Mouse (Mus musculus) midbrain, embryonic 14.5 days (tissue): ENCODE measurements around the gene Fbn1. TPM values are rescaled to one million over a fixed set of nuclear protein-coding genes. Genes with fewer than 3 reads are reported as not detected.
A peak's percentile ranks its signal among the peaks of the same experiment; 100 is the strongest.

Experiments used
- ATAC-seq: fragments of 200-750 bp; cut with Nextera tagmentation; 2 replicates; pipeline ENCODE4 v1.8.0; 2017; ENCODE audit warnings: moderate number of reproducible peaks, moderate library complexity; ENCODE audit not compliant: low FRiP score, low TSS enrichment
- DNase-seq: peaks from one replicate; pipeline ENCODE4 v3.0.0-alpha.2; 2015
- H3K27ac ChIP-seq: fragments of 300-500 bp; sonication (generic); replicated peaks from 2 replicates; pipeline ENCODE4 v1.5.1; 2014; ENCODE audit warnings: mild to moderate bottlenecking, low read depth, low read length, moderate library complexity
- H3K27me3 ChIP-seq: fragments of 300-500 bp; sonication (generic); 2 replicates; pipeline ENCODE4 v1.6.1; 2014; ENCODE audit warnings: low read length, control low read depth, mixed read lengths; ENCODE audit not compliant: control insufficient read depth, insufficient read depth
- H3K36me3 ChIP-seq: fragments of 300-500 bp; sonication (generic); 2 replicates; pipeline ENCODE4 v1.6.1; 2014; ENCODE audit warnings: low read length, control low read depth; ENCODE audit not compliant: control insufficient read depth, insufficient read depth
- H3K4me1 ChIP-seq: fragments of 300-500 bp; sonication (generic); 2 replicates; pipeline ENCODE4 v1.6.1; 2014; ENCODE audit warnings: mild to moderate bottlenecking, antibody characterized with exemption, low read length, control low read depth; ENCODE audit not compliant: control insufficient read depth, insufficient read depth
- H3K4me2 ChIP-seq: fragments of 300-500 bp; sonication (generic); 2 replicates; pipeline ENCODE4 v1.6.1; 2014; ENCODE audit warnings: mild to moderate bottlenecking, low read length, moderate library complexity
- H3K4me3 ChIP-seq: fragments of 300-500 bp; sonication (generic); replicated peaks from 2 replicates; pipeline ENCODE4 v1.5.1; 2014; ENCODE audit warnings: low read depth, low read length
- H3K9ac ChIP-seq: fragments of 300-500 bp; sonication (generic); replicated peaks from 2 replicates; pipeline ENCODE4 v1.6.1; 2014; ENCODE audit warnings: mild to moderate bottlenecking, low read length, moderate library complexity
- H3K9me3 ChIP-seq: fragments of 300-500 bp; sonication (generic); 2 replicates; pipeline ENCODE4 v1.6.1; 2016; ENCODE audit warnings: low read length, control low read depth, mixed read lengths; ENCODE audit not compliant: control insufficient read depth
- WGBS: fragments of 180-500 bp; shearing (Covaris S2); extraction: QIAGEN DNeasy Blood & Tissue Kit; methylation state at CpG from one replicate; pipeline ENCODE4 v1.1.7; 2014; 5-methylcytosine and 5-hydroxymethylcytosine counted together
- polyA plus RNA-seq: library from polyadenylated mRNA; unstranded; fragments of >200 nt; fragmentation: Nextera tagmentation; extraction: Ambion mirVana; gene quantifications from 2 replicates; pipeline ENCODE4 v1.2.1, GENCODE M21; 2014

Gene Fbn1
- polyA plus RNA-seq = 1.4 and 4.4 TPM in 2 replicates

DNA sequence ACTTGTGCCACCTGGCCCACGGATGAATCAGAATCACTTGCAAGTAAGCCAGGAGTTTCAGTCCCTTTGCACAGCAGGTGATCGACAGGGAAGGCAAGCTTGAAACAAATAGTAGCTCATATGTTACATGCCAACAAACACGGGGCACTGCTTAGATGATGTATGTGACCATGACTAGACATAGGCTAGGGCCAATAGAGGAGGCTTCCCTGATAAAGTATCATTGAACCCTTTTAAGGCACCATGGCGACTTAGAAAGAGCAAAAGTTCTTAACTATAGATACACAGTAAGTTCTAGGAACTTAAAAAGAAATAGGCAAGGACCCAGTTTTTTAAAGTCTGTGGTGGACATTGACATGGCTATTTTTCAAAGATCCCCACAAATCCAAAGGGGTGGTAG lies at the start of gene Fbn1:
Gene Fbn1, minus strand, starts transcription at position 101 of the 400 bp plus-strand sequence.
- Histone ChIP-seq H3K4me1 (0 out of 2 replicates have a peak, but pooled peaks cover 10% of the 10 kb centered on the region), H3K36me3 (no peaks in the 10 kb centered on the region), H3K27ac (no peak within 1 kb of the TSS), H3K27me3 (no peaks in the 10 kb centered on the region), H3K4me3 (peak within 1 kb of the TSS; percentile 69), H3K9me3 (no peaks in the 10 kb centered on the region), H3K9ac (peak within 1 kb of the TSS; percentile 70), H3K4me2 (peak within 1 kb of the TSS; percentile 99)
- DNase-seq (no peak), ATAC-seq (no peak)
- WGBS = 82% methylated on average over 4 of the region's 4 CpGs

DNA sequence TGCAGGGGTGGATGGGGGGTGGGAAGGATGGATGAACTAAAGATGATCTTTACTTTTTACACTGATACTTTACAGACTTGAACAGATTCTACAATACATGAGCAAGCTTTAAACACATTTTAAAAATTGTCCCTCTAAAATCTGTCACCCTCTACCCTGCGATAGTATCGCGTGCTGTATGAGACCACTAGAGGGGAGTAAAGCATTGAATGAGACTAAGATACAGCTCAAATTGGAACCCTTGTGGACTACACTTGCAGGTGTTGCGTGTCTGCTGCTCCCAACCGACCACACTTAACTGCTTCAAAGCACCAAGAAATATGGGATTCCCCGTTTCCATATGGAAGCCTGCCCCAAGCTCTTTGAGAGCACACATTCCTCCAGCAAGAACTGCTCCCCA lies 48.0 kb upstream of the Fbn1 start:
- Histone ChIP-seq H3K36me3 (no peaks in the 10 kb centered on the region), H3K9me3 (no peaks in the 10 kb centered on the region), H3K27ac (no peak overlapping the region), H3K9ac (no peak overlapping the region), H3K4me1 (peaks cover 10% of the 10 kb centered on the region; the same call in 1 of the 2 replicates), H3K4me2 (no peak overlapping the region), H3K27me3 (no peaks in the 10 kb centered on the region), H3K4me3 (no peak overlapping the region)
- WGBS = 82% methylated on average over 6 of the region's 6 CpGs
- DNase-seq (peak; percentile 11), ATAC-seq (no peak)

DNA sequence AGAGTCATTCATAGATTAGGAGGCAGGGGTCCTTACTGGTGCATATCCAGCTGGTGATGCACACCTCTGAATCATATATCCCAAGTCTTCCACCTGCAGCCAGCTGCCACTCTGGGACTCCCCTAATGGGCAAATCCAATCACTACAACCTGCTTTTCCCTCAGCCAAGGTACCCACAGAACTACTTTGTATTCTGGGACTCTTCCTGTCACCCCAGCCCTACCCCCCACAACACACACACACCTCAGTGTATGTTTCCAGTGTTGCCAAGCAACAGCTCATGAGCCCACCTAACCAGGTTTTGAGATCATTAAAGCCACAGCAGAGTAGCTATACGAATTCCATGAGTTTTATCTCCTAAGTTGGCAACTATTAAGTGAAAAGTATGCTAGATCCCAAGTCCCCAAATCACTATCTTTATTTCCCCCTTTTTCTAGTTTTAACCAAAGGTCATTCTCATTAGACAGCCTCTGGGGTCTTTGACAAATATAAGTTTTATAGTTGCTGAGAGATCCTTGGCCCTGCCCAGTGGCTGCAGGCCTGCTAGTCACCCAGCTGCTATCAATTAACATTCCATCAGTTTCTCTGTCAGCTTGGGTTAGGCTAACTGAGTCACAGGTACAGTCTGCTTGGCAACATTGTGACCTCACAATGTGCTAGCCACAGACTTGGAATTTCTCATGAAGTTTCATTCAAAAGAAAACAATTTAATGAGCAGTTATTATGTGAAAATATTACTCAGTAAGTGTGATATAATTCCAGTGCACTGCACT lies 41.2 kb upstream of the Fbn1 start:
- no peak overlapping the region for H3K27ac ChIP-seq
- H3K4me1 ChIP-seq = no peaks in the 10 kb centered on the region
- H3K4me3 ChIP-seq = no peak overlapping the region
- no peaks in the 10 kb centered on the region for H3K36me3 ChIP-seq
- DNase-seq = no peak
- H3K9me3 ChIP-seq = no peaks in the 10 kb centered on the region
- H3K4me2 ChIP-seq = no peak overlapping the region
- WGBS = 68% methylated on average over 1 of the region's 1 CpGs
- H3K9ac ChIP-seq = no peak overlapping the region
- H3K27me3 ChIP-seq = no peaks in the 10 kb centered on the region
- no peak for ATAC-seq

DNA sequence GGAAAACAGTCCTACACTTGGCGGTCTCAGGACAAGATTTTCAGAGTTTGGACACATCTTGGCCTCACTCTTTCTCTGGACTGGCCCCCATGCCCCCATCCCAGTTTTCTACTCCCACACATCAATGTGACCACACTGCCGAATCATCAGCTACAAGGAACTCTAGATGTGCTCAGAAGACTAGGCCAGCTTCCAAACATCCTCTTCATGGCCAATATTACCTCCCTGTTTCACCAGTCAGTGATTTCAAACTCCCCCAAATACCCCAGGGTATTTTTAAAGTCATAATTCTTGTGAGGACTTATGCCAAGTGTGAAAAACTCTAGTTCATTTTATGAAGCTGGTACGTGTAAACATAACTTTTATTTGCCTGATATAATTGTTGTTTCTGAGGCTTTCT lies 37.2 kb upstream of the Fbn1 start:
- no peaks in the 10 kb centered on the region for H3K9me3 ChIP-seq
- no peak overlapping the region for H3K4me2 ChIP-seq
- 90% methylated on average over 3 of the region's 3 CpGs for WGBS
- no peaks in the 10 kb centered on the region for H3K36me3 ChIP-seq
- ATAC-seq = no peak
- H3K27me3 ChIP-seq = no peaks in the 10 kb centered on the region
- no peak overlapping the region for H3K9ac ChIP-seq
- DNase-seq = no peak
- no peak overlapping the region for H3K27ac ChIP-seq
- no peaks in the 10 kb centered on the region for H3K4me1 ChIP-seq
- H3K4me3 ChIP-seq = no peak overlapping the region

DNA sequence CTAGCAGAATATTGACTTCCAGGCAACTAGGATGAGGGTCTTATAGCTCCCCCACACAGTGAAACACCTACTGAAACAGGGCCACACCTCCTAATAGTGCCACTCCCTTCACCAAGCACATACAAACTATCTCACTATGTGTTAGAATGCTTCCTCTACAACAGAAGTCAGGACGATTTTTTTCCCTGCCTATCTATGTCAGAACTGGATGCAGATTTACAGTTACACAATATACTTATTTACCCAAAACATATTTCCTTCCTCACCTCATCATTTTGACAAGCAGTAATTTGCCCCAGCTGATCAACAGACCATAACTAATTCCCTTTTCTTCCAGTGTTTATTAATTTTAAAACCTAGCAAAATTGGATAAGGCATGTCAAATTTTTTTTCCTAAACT lies 35.9 kb upstream of the Fbn1 start:
- ATAC-seq (no peak), DNase-seq (no peak)
- no peak overlapping the region for H3K9ac ChIP-seq
- H3K9me3 ChIP-seq = no peaks in the 10 kb centered on the region
- H3K4me3 ChIP-seq = no peak overlapping the region
- H3K27ac ChIP-seq = no peak overlapping the region
- H3K4me1 ChIP-seq = no peaks in the 10 kb centered on the region
- no peaks in the 10 kb centered on the region for H3K36me3 ChIP-seq
- 92% methylated on average over 1 of the region's 1 CpGs for WGBS
- no peaks in the 10 kb centered on the region for H3K27me3 ChIP-seq
- no peak overlapping the region for H3K4me2 ChIP-seq

DNA sequence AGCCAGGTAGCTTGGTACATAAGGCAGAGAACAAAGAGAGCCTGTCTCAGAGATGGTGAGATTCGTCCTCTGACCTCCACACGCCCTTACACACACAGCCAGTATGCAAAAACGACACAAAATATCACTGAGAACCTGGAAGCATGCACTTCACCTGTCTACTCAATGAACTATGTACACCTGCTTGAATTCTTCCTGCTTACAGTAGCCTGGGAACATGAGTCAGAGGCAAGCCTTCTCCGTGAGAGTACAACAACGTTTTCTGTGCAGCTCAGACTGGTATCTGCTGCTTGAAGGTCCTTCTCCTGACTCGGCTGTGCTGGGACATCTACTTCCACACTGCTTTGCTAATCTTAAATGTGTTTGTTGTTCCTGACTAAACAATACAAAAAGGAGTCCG lies 33.7 kb upstream of the Fbn1 start:
- ATAC-seq (no peak), DNase-seq (no peak)
- 89% methylated on average over 7 of the region's 7 CpGs for WGBS
- Histone ChIP-seq H3K27me3 (no peaks in the 10 kb centered on the region), H3K27ac (no peak overlapping the region), H3K4me1 (no peaks in the 10 kb centered on the region), H3K4me2 (no peak overlapping the region), H3K4me3 (no peak overlapping the region), H3K9ac (no peak overlapping the region), H3K9me3 (no peaks in the 10 kb centered on the region), H3K36me3 (no peaks in the 10 kb centered on the region)

DNA sequence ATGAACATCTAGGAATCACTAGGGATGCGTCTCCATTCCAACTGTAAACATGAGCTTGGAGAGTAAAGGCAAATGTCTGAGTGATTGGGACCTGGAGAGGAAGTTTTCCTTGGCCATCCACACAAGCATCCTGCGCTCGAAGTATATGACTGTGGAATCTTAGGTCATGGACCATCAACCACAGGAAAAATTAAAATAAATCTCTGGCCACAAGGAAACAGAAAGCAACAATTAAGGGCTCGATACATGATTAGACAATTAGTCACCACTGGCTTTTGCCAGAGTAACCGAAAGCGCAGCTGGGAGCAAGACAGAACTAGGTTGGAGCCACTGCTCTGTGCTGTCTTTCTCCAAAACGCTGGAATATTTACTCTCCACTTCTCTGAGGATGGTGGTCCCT lies 32.8 kb upstream of the Fbn1 start:
- Histone ChIP-seq H3K9me3 (no peaks in the 10 kb centered on the region), H3K9ac (no peak overlapping the region), H3K4me3 (no peak overlapping the region), H3K36me3 (no peaks in the 10 kb centered on the region), H3K4me1 (no peaks in the 10 kb centered on the region), H3K27me3 (no peaks in the 10 kb centered on the region), H3K4me2 (no peak overlapping the region), H3K27ac (no peak overlapping the region)
- ATAC-seq (no peak), DNase-seq (no peak)
- 85% methylated on average over 7 of the region's 7 CpGs for WGBS

DNA sequence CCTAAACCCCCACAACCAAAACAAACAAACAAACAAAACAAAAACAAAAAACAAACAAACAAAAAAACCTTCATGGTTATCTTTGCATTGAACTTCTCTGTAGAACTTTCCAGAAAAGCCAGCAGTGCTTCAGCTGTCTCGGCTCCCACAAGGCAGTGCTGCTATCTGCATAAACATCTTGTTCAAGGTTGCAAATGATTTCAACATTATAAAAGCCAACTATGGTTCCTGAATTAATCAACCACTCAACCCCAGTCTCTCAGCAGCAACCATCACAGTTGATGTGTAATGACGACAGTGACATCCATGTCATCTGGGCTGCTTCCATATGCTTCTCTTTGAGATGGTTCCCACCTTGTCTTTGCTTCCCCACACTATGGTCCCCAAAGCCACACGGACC lies 31.8 kb upstream of the Fbn1 start:
- WGBS = 88% methylated on average over 3 of the region's 3 CpGs
- Histone ChIP-seq H3K27ac (no peak overlapping the region), H3K4me1 (no peaks in the 10 kb centered on the region), H3K36me3 (no peaks in the 10 kb centered on the region), H3K9me3 (no peaks in the 10 kb centered on the region), H3K27me3 (no peaks in the 10 kb centered on the region), H3K9ac (no peak overlapping the region), H3K4me3 (no peak overlapping the region), H3K4me2 (no peak overlapping the region)
- DNase-seq = no peak
- no peak for ATAC-seq

DNA sequence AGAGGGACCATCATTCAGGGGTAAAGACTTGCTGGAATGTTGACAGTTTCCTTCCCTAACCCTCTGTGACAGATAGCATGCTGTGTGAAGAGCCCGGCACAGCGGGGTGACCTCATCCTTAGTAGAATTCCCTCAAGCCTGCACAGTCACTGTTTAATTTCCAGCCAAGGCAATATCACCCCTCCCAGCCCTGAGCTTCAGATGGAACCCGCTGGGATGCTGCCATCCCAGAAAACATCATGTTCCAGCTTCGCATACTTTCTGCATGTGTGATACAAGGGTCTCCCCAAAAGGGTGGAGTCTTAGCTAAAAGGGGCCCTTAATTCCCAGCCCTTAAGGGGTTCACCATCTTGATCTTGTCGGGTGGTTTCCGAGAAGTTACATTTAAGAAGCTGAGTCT lies 22.9 kb upstream of the Fbn1 start:
- no peaks in the 10 kb centered on the region for H3K4me1 ChIP-seq
- no peaks in the 10 kb centered on the region for H3K9me3 ChIP-seq
- no peaks in the 10 kb centered on the region for H3K36me3 ChIP-seq
- H3K4me3 ChIP-seq = no peak overlapping the region
- H3K27me3 ChIP-seq = no peaks in the 10 kb centered on the region
- 78% methylated on average over 6 of the region's 6 CpGs for WGBS
- ATAC-seq = no peak
- no peak overlapping the region for H3K4me2 ChIP-seq
- H3K9ac ChIP-seq = no peak overlapping the region
- no peak overlapping the region for H3K27ac ChIP-seq
- no peak for DNase-seq
